Mouse (Mus musculus): ENCODE measurements at regions not wholly inside any gene's neighbourhood (a gene's known extent, or its start where the extent isn't known, plus 50 kb on each side); places are given as distances from the start of the nearest gene placed in this dataset.

DNA sequence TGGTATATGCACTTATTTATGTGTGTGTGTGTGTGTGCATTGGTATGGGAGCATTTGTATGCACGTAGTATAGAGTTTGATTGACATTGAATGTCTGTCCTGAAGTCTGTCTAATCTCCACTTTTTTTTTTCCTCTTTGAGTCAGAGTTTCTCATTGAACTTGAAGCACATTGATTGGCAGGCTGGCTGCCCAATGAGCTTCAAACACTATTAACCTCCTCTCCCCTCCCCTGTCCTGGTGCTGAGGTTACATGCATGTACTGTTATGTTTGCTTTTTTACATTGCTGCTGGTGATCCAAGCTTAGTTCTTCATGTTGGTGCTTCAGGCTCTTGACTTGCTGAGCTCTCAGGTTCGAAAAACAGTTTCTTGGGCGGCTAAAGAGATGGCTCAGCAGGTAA lies 166.6 kb downstream of the Pten start:
- TF ChIP-seq GATA4 (IDR thresholded peaks at IDR 0.05; ENCODE audit: insufficient replicate concordance, low read length): no peak

DNA sequence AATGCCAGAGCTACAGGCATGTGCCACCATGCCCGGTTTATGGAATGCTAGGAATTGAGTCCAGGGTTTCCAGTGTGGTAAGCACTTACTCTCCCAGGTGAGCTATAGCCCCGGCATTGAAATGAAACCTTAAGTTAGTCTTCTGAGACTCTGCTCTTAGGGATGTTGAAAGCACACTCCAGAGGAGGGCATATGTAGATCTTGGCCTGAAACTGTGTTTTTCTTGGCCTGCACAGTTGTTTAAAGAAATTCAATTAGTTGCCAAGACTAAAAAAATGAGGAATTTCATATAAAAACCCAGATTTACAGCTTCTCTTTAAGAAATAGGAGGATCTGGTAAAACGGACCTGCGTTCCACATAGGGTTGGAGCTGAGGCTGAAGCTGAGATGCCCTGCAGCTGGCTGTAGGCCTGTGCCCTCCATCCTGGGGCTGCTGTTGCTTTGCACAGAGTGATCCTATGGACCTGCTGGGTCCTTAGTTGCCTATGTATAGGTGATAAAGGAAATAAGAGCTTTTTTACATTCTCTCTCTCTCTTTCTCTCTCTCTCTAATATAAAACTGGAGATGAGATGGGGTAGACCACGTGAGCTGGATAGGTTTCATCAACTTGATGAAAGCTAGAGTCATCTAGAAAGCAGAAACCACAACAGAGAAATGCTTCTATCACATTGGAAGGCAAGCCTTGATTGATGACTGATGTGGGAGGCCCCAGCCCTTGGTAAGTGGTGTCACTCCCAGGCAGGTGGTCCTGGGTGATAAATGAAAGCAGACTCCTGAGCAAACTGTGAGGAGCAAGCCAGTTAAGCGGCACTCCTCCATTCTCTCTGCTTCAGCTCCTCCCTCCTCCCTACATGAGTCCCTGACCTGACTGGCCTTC lies 168.6 kb downstream of the Pten start:
- TF ChIP-seq GATA4 (IDR thresholded peaks at IDR 0.05; ENCODE audit: insufficient replicate concordance, low read length): no peak

DNA sequence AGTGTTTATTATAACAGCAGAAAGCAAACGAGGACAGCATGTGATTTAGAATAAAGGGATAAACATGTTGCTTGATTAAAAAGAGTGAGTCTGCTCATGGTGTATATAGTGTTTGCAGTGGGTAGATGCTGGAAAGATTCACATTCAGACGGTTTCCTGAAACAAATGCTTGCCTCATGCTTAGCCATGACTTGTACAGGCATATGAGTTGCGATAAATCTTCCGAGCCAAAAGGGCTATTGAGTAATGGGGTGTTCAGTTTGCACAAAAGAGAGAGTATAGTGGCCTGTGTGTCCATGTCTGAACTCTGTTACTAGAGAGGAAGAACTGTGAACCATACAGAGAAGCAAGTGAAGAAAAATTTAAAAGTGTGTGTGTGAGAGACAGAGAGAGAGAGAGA lies 169.3 kb downstream of the Pten start:
- TF ChIP-seq GATA4 (IDR thresholded peaks at IDR 0.05; ENCODE audit: insufficient replicate concordance, low read length): no peak

DNA sequence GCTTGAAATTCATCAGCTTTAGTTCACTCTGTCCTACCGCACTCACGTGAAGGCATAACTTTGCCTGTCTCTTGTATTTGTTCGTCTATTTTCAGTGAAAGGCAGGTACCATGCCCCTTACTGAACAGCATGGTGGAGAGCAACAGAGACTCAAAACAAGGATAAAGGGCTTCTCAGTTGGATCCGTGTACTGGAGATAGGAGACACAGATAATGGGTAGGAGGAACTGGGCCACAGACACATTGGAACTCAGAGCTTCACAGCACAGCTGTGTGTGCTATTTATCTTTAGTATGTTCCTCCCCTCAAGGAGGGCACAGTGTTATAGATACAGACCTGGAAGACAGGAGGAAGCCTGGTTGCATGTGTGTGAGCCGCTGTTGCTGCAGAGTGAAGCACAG lies 176.4 kb downstream of the Pten start:
- TF ChIP-seq GATA4 (IDR thresholded peaks at IDR 0.05; ENCODE audit: insufficient replicate concordance, low read length): no peak

DNA sequence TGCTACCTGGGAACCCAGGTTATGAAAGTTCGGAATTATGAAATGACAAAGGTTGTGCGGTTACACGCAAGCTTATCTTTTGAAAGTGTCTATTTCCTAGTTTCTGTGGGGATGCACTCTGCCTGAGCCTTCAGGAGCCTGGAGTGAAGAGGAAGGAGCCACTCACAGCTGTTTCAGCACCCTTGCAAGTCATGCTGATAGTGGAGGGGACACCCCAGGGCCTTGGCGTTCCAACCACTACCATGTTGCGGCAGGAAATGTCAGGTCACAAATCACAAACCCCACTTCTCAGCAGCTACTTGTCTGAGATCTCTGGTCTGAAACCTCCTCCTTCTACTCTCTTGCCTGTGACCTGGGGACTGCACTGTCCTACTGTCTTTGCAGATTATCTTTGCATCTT lies 178.3 kb downstream of the Pten start:
- TF ChIP-seq GATA4 (IDR thresholded peaks at IDR 0.05; ENCODE audit: insufficient replicate concordance, low read length): no peak

DNA sequence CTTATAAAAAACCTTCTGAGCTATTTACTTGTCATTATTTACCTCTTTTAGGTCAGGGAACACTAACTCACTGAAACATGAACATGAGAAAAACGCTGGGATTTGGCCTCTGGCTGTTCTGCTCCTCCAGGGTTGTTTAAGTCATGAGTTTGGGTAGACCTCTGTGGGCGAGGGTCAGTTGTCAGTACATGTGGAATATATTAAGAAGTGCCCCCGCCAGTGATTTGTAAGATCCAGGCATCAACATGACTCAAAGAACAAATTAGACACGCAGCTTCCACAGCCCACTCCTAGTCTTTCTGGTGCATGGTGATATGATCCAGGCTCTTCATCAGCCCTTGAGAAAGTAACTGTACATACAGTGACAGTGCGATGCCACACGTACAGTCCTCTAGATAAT lies 180.3 kb downstream of the Pten start:
- no peak for TF ChIP-seq GATA4 (IDR thresholded peaks at IDR 0.05; ENCODE audit: insufficient replicate concordance, low read length)

DNA sequence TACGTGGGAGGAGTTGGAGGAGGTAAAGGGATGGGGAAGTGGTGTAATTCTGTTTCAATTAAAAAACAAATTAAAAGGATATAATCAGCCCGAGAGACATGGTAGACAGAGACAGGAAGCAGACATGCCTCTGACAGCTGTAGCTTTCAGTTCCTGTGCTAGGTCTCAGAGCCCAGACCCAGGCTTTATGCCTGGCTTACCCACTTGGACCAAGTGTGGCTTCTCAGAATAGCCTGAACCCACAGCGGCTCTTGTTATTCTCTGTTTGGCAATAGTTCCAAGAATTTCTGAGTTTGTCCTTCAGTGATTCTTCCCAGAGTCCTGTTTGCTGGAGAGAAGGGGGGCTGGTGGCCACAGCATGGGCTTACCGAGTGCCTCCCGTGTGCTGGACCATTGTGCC lies 182.4 kb downstream of the Pten start:
- no peak for TF ChIP-seq GATA4 (IDR thresholded peaks at IDR 0.05; ENCODE audit: insufficient replicate concordance, low read length)

DNA sequence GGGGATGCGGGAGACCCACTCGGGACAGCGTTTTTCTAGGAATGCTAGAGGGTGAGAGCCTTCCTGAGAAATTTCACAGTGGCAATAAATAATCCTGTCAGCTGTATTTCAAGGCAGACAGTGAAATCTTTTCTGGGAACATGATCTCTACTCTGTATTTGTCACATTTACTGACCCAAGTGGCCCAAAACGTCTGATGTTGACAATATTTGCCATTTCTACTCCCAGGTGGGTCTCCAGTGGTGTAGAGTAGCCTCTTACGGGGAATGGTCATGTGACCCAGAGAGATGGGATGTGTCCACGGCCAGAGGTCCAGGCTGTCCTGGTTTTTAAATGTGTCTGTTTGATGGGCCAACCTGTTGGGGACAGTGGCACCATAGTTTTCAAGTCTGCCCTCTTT lies 183.5 kb downstream of the Pten start:
- no peak for TF ChIP-seq GATA4 (IDR thresholded peaks at IDR 0.05; ENCODE audit: insufficient replicate concordance, low read length)

DNA sequence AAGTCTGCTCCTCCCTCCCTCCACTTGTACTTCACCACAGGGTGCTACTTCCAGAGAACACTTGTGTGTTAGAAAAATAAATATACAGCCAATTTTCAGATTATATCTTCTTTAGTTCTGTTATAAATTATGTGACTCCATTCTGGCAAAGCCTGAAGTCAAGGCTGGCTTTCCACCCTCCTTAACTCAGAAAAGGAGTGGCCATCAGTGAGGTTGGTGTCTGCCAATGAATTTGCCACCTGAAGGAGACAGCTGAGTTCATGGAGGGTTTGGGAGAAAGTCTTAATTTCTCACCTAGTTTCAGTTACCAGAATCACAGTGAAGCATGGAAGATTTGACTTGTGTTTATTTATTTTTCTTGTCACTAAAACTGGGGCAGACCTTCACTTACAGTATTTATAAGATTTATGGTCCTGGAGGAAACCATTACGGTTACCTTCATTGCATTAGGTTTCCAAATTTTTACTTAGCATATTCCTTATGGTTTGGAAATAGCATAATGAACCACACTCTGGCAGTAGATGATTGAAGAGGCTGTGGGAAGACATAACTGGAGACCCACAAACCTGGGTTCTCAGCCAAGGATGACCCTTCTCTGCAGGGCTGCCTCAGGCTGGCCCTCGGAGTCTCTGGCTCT lies 186.4 kb downstream of the Pten start:
- no peak for TF ChIP-seq GATA4 (IDR thresholded peaks at IDR 0.05; ENCODE audit: insufficient replicate concordance, low read length)

DNA sequence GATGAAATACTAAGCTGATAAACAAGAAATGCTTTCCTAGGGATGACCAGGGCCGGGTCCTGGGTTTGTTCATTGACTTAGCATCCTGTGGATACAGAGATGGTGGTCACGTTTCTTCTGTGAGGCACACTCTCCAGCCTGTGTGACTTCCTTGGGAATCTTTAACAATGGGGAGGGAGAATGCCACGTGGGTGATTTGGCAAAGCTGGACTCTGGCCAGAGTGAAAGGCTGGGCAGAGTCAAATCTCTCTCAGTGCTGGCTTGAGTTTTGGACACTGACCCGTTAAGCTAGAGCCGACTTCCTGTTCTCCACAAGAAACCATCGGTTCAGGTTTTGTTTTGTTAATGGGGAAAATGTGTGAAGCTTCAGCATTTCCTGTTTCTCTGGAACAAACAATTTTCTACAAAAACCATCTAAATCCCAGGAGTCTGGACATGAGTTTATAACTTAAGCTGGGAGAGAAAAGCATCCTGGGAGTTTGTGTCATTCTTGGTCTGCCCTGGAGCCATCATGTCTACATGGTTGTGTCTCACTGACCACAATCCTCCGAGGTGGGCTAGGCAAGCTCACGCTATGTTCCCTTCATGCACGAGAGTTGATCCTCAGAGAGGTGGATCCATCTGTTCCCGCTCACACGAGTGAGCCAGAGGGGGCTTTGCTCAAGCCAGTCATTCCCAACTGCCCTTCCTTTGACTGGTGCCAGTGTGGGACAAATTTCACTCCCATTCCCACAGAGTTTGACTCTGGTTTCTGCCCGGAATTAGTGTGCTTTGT lies 190.0 kb downstream of the Pten start:
- no peak for TF ChIP-seq GATA4 (IDR thresholded peaks at IDR 0.05; ENCODE audit: insufficient replicate concordance, low read length)

DNA sequence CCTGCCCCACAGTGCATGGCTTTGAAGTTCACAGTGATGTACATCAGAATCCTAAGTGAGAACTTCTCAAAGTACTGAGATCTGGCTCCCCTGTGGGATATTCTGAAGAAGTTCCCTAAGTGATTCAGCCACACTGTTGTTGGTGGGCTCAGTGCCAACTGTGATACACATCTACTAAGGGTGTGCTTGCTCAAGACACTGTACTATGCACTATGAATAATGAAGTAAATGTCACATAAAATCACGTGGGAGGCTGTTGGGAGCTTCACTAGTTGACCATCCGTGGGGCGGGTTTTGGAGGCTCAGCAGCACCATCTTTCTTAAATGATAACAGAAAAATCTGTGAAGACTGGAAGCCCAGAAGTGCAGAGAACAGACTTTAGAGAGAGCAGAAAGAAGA lies 193.0 kb downstream of the Pten start:
- TF ChIP-seq GATA4 (IDR thresholded peaks at IDR 0.05; ENCODE audit: insufficient replicate concordance, low read length): no peak

DNA sequence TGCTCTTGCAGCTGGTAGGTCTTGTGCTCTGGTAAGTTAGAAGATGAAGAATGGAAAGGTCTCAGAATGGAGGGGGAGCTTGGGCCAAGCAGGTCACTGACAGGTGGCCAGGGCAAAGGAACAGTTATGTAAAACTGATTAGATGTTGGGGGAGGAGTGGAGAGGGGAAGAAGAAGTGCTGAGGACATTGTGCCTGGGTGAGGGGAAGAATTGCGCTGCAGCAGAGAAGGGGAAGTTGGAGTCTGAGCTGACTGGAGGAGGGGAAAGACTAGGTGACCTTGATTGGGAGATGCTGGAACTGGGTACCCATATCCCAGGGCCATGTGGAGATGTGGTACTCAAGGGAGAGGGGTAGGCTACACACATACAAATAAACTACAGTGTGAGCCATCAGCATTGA lies 193.5 kb downstream of the Pten start:
- no peak for TF ChIP-seq GATA4 (IDR thresholded peaks at IDR 0.05; ENCODE audit: insufficient replicate concordance, low read length)

DNA sequence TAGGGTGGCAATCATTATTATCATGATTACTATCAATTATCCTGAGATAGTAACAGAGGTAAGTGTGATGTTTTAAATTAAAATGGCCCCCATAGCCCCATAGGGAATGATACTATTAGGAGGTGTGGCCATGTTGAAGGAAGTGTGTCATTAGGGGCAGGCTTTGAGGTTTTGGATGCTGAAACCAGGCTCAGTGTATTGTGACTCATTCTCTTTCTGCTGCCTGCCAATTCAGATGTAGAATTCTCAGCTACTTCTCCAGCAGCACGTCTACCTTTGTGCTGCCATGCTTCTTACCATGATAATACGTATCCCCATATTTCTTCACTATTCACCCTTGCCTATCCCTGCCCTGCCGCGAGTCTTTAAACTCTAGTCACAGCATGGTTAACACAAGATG lies 195.1 kb downstream of the Pten start:
- no peak for TF ChIP-seq GATA4 (IDR thresholded peaks at IDR 0.05; ENCODE audit: insufficient replicate concordance, low read length)

DNA sequence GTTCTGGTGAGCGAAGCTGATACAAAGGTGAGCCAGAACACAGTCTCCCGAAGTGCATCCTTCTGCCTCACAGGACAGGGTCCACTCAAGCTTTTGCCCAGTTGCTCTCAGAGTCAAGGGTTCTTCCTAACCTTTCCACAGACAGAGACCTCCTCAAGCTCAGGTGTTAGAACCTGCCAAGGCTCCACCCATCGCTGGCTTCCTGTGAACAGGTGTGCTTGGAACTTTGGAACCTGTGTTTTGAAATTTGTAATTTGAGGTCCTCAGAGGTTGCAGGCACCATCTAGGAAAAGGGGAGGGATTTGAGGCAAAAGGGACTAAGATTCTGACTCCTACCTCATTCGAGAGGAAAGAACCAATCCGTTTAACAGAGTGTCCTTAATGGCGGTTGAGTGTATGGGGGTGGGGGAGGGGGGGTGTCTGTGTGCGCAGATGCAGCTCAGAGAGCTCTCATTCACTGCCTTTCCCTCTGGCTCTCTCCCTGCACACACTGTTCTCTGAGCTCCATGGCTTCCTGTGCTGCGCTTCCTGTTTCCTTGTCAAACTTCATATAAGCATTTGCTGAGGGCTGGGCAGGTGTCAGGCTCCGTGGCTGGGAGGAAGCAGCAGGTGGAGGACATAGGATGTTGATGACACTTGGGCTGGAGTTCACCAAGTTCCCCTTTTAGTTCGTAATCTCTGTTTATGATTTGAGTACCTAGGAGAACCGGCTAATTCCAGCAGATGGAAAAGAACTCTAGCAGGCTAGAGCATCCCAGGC lies 195.8 kb downstream of the Pten start:
- TF ChIP-seq GATA4 (IDR thresholded peaks at IDR 0.05; ENCODE audit: insufficient replicate concordance, low read length): no peak

DNA sequence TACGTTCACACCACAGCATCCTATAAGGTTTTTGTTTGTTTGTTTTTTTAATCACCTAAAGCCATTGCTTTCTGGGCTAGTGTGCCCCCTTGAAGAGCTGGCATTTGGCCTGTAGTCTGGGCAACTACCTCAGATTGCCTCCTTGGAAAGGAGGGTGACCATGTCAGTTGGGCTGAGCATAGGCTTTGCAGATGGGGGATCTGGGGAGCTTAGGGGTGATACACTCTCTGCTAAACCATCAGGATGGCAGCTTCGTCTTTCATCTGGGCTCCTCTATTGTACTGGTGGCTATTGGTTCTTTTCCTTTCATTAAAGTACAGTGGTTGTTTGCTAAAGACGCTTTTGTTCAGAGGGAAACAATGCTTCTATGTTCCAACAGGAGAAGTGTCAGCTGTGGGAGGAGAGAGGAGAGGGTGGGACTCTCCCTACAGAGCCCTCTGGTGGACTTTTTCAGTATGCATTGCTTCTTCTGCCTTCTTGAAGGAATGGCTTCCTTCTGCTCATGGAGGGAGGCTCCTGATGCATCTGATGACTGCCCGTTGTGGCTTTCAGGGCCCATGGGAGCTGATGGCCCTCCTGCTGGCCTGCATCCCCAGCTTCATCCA lies 196.8 kb downstream of the Pten start:
- no peak for TF ChIP-seq GATA4 (IDR thresholded peaks at IDR 0.05; ENCODE audit: insufficient replicate concordance, low read length)
